Mouse (Mus musculus) limb, embryonic 14.5 days (tissue): ENCODE results near the gene Prss48. TPM values are rescaled to one million over a fixed set of nuclear protein-coding genes. Genes with fewer than 3 reads are reported as not detected.
A peak's percentile ranks its signal among the peaks of the same experiment; 100 is the strongest.

Experiments used
- ATAC-seq: fragments of 200-750 bp; cut with Nextera tagmentation; 2 replicates; pipeline ENCODE4 v1.8.0; 2017; ENCODE audit warnings: low read depth, moderate number of reproducible peaks, moderate TSS enrichment; ENCODE audit not compliant: low FRiP score
- DNase-seq: peaks from one replicate; pipeline ENCODE4 v3.0.0-alpha.2; 2015; ENCODE audit warnings: low spot score
- H3K27ac ChIP-seq: fragments of 300-500 bp; sonication (generic); replicated peaks from 2 replicates; pipeline ENCODE4 v1.5.1; 2014; ENCODE audit warnings: low read depth, mild to moderate bottlenecking, low read length, moderate library complexity, mixed read lengths
- H3K27me3 ChIP-seq: fragments of 300-500 bp; sonication (generic); 2 replicates; pipeline ENCODE4 v1.6.1; 2014; ENCODE audit warnings: low read length, mixed read lengths; ENCODE audit not compliant: control insufficient read depth, insufficient read depth
- H3K36me3 ChIP-seq: fragments of 300-500 bp; sonication (generic); 2 replicates; pipeline ENCODE4 v1.6.1; 2014; ENCODE audit warnings: mild to moderate bottlenecking, low read length, moderate library complexity, mixed read lengths; ENCODE audit not compliant: control insufficient read depth, insufficient read depth
- H3K4me1 ChIP-seq: fragments of 300-500 bp; sonication (generic); 2 replicates; pipeline ENCODE4 v1.6.1; 2014; ENCODE audit warnings: antibody characterized with exemption, low read length, mixed read lengths; ENCODE audit not compliant: control insufficient read depth, insufficient read depth
- H3K4me2 ChIP-seq: fragments of 300-500 bp; sonication (generic); replicated peaks from 2 replicates; pipeline ENCODE4 v1.6.1; 2014; ENCODE audit warnings: low read depth, mild to moderate bottlenecking, low read length, moderate library complexity; ENCODE audit not compliant: severe bottlenecking
- H3K4me3 ChIP-seq: fragments of 300-500 bp; sonication (generic); replicated peaks from 2 replicates; pipeline ENCODE4 v1.5.1; 2014; ENCODE audit warnings: low read length
- H3K9ac ChIP-seq: fragments of 300-500 bp; sonication (generic); 2 replicates; pipeline ENCODE4 v1.6.1; 2014; ENCODE audit warnings: mild to moderate bottlenecking, low read depth, low read length, moderate library complexity; ENCODE audit not compliant: severe bottlenecking
- H3K9me3 ChIP-seq: fragments of 300-500 bp; sonication (generic); 2 replicates; pipeline ENCODE4 v1.6.1; 2016; ENCODE audit warnings: low read length; ENCODE audit not compliant: control insufficient read depth
- POLR2A ChIP-seq: fragments of 200-500 bp; IDR thresholded peaks from 2 replicates; pipeline ENCODE4 v1.8.0; 2012; ENCODE audit warnings: inconsistent platforms, mild to moderate bottlenecking, moderate library complexity, borderline replicate concordance; ENCODE audit not compliant: insufficient read depth, insufficient read length; ENCODE audit errors: extremely low read depth
- WGBS: fragments of 180-500 bp; shearing (Covaris S2); extraction: QIAGEN DNeasy Blood & Tissue Kit; methylation state at CpG from one replicate; pipeline ENCODE4 v1.1.7; 2014; 5-methylcytosine and 5-hydroxymethylcytosine counted together
- polyA plus RNA-seq, 2 experiments: library from polyadenylated mRNA; depleted of rRNA in 1 of 2; stranded (reverse) in 1 of 2; unstranded in 1 of 2; fragments of >200 nt; fragmentation: Nextera tagmentation in 1 of 2; extraction: Ambion mirVana in 1 of 2; gene quantifications; 2 replicates each; pipeline versions ENCODE4 v1.2.1 to v1.2.3; 2012 to 2014

Prss48 gene
- polyA plus RNA-seq, 2 experiments, result not detected

DNA sequence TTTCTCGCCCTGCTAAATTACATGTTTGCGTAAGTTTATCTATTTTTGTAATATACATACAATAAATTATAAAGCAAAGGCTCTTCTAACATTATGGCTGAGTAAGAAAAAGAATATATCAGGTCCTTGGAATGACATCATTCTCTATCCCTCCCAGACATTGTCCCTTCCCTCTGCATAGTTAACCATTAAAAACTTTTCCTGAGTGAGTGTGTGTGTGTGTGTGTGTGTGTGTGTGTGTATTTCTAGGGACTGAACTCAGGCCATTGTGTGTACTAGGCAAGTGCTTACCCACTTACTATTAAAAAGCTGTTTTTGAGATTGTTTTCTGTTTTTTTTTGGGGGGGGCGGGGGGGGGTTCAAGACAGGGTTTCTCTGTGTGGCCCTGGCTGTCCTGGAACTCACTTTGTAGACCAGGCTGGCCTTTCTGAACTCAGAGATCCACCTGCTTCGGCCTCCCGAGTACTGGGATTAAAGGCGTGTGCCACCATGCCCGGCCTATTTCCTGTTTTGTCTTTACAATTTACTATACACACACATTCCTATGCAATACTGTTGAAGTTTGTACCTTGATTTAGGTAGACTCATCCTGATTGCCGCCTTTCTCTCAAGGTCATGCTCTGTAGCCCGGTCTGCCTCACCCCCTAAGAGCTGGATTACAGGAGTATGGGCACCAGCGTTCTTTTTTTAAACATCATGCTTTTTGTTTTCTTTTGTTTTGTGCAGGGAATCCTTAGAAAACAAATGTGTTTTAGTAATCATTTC lies 28.7 kb downstream of the Prss48 start:
- H3K9me3 ChIP-seq, result no peaks in the 10 kb centered on the region
- WGBS, result 86% methylated on average over 10 of the region's 10 CpGs
- TF ChIP-seq POLR2A, result no peak

DNA sequence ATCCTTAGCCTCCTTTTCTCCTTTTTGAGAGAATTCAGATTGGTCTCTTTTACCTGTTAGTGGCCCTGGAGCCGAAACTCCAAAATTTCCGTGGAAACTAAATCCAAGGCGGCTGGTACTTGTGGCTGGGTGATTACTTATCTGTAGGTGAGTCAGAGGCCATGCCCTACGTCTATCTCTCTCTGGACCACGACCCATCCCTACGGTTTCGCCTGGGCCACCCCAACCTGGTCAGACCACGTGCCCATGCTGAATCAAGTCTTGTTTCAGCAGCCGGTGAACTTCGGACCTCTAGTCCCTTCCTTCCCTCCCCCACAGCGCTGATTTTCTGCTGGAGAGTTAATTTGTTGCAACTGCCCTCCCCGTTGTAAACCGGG lies 30.7 kb downstream of the Prss48 start:
- DNase-seq, result no peak
- Histone ChIP-seq H3K4me2 (peak overlapping the region; percentile 84), H3K9ac (peak overlapping the region; percentile 86), H3K27me3 (no peaks in the 10 kb centered on the region), H3K27ac (peak overlapping the region; percentile 33; the same call in 1 of the 2 replicates), H3K9me3 (no peaks in the 10 kb centered on the region), H3K4me3 (peak overlapping the region; percentile 80), H3K36me3 (no peaks in the 10 kb centered on the region), H3K4me1 (0 out of 2 replicates have a peak, but pooled peaks cover 7% of the 10 kb centered on the region)
- WGBS, result under 1% methylated on average over 13 of the region's 13 CpGs
- TF ChIP-seq POLR2A, result no peak
- ATAC-seq, result no peak

More for the DNA sequence above, 28.7 kb downstream of the Prss48 start:
- no peak overlapping the region for H3K4me3 ChIP-seq
- DNase-seq, result no peak
- H3K36me3 ChIP-seq, result no peaks in the 10 kb centered on the region
- no peak for ATAC-seq
- no peak overlapping the region for H3K9ac ChIP-seq
- H3K27ac ChIP-seq, result no peak overlapping the region
- no peaks in the 10 kb centered on the region for H3K27me3 ChIP-seq
- no peak overlapping the region for H3K4me2 ChIP-seq
- 0 out of 2 replicates have a peak, but pooled peaks cover 7% of the 10 kb centered on the region for H3K4me1 ChIP-seq

DNA sequence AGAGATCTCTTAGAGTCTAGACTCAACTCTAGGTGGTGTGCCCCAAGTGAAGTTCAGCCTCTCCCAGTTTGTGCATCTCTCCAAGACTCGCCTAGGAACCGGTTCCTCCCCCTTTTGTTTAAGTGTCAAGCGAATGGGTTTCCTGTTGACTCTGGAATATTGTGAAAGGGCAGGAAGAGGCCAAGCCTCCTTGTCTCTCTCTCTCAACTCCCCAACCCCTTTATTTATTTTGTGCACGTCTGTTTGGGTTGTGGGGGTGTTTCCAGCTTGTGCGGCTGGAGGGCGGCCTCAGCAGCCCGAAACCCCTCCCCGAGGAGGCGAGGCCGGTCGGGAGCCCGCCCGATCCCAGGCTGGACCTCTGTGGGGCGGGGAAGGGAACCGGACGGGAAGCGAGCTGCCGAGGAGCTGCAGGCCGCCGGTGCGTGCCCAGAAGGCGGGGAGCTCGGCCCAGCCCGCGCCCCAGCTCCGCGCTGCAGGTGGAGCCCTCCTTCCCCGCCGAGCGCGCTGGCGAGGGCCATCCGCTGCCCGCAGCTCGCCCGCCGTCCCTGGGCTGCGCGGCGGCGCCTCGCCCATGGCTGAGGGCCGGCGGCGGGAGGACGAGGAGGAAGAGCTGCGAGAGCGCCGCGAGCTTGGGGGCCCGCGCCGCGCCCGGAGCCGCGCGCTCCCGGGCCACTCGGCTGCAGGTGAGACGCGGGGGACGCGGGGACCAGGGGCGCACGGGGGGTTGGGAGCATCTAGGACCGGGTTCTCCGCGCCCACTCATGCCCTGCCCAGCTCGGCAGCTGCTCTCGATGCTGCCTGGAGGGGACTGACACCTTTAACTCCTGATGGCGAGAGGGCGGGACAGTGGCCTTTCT lies 31.3 kb downstream of the Prss48 start, which contains the start of gene Sh3d19:
Gene Sh3d19 (plus strand): TSS at position 368 of the 857 bp plus-strand sequence.
- ATAC-seq, result peak; percentile 93
- under 1% methylated on average over 27 of the region's 73 CpGs for WGBS
- Histone ChIP-seq H3K4me1 (0 out of 2 replicates have a peak, but pooled peaks cover 7% of the 10 kb centered on the region), H3K27me3 (no peaks in the 10 kb centered on the region), H3K4me3 (peak within 1 kb of the TSS; percentile 80), H3K9ac (peak within 1 kb of the TSS; percentile 86), H3K4me2 (peak within 1 kb of the TSS; percentile 84), H3K9me3 (no peaks in the 10 kb centered on the region), H3K36me3 (no peaks in the 10 kb centered on the region), H3K27ac (peak within 1 kb of the TSS; percentile 33; the same call in 1 of the 2 replicates)
- DNase-seq, result peak; percentile 73
- peak; percentile 35; the same call in 1 of the 2 replicates for TF ChIP-seq POLR2A

DNA sequence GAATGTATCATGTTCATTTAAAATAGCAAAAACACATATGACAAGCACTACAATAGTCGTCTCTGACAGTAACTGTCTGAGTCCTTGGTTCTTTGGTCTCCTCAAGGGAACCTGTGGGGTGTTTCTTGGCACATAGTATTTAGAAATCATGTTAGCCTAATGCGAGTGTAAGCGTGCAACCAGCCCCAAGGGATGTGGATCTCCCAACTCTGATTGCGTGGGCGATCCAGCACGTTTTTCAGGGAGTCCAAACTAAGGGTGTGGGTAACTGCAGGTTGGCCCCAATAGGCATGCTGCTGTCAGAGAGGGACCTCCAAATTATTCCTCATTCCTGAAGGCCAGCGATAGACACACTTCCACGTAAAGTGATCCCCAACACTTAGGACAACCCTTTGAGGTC lies 33.3 kb downstream of the Prss48 start:
- no peak for TF ChIP-seq POLR2A
- no peak for DNase-seq
- Histone ChIP-seq H3K27ac (no peak overlapping the region), H3K9ac (no peak overlapping the region), H3K27me3 (no peaks in the 10 kb centered on the region), H3K36me3 (no peaks in the 10 kb centered on the region), H3K4me3 (no peak overlapping the region), H3K4me1 (0 out of 2 replicates have a peak, but pooled peaks cover 7% of the 10 kb centered on the region), H3K9me3 (no peaks in the 10 kb centered on the region), H3K4me2 (no peak overlapping the region)
- no peak for ATAC-seq
- 83% methylated on average over 8 of the region's 8 CpGs for whole genome bisulfite sequencing

DNA sequence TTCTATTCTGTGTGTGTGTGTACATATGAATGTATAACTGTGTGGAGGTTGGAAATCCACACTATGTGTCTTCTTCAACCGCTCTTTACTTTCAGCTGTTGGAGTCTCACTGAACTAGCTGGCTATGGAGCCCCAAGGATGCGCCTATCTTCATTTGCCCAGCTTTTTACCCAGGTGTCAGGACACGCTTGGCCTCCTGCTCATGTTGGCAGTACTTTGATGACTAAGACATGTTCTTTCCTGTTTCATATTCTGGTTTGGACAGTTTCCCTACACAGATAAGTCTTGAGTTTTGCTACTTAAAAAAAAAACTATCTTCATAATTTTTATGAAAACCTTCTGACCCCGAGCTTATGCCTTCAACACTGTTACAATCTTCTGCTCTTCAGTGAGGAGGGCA lies 36.8 kb downstream of the Prss48 start:
- no peak for DNase-seq
- 89% methylated on average over 4 of the region's 4 CpGs for WGBS
- no peak overlapping the region for H3K27ac ChIP-seq
- H3K4me3 ChIP-seq, result no peak overlapping the region
- TF ChIP-seq POLR2A, result no peak
- 0 out of 2 replicates have a peak, but pooled peaks cover 3% of the 10 kb centered on the region for H3K9me3 ChIP-seq
- no peak overlapping the region for H3K4me2 ChIP-seq
- no peaks in the 10 kb centered on the region for H3K36me3 ChIP-seq
- 0 out of 2 replicates have a peak, but pooled peaks cover 2% of the 10 kb centered on the region for H3K4me1 ChIP-seq
- H3K27me3 ChIP-seq, result no peaks in the 10 kb centered on the region
- H3K9ac ChIP-seq, result no peak overlapping the region
- no peak for ATAC-seq
